In the genomic region with DNA sequence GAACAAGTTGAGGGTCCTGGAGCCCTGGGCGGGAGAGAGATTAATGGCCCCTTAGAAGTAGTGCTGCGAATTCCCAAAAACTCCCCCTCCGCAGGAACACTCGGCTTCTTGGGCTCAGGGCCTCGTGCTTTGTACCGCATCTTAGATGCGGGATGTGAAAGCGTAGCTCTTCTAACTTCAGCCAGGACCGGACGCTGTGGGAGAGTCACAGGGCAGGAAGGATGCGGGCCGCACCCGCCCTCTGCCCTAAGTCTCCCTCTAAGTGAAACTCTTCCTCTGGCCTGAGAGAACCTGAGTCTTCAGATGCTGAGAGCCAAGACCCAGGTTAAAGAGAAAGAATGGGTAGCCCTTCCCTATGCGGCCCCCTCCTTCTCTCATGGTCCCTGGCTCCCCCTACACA, we compare ENCODE assay signal across 8 mouse cellular contexts. TPM values are rescaled to one million over a fixed set of nuclear protein-coding genes. Genes with fewer than 3 reads are reported as not detected.
DNase-seq lines count a peak whose midpoint lies in the region; ATAC-seq lines count a peak whose summit lies in the region.

No protein-coding gene starts in this region.

- peak overlapping the region; percentile 86 for H3K27ac ChIP-seq in heart, embryonic 16.5 days (ENCODE audit: low read length)
- H3K27ac ChIP-seq in limb, embryonic 11.5 days (replicated peaks; ENCODE audit: low read depth, low read length), result peak overlapping the region; percentile 74
- H3K27ac ChIP-seq in midbrain, embryonic 15.5 days, result no peak overlapping the region

- DNase-seq in 3T3-L1 (ENCODE audit: low read depth, low spot score) (peak; percentile 46), NIH3T3 (ENCODE audit: low read depth) (peak; percentile 49)
- DNase-seq in limb, embryonic 11.5 days (ENCODE audit: low spot score), result no peak
- no peak for DNase-seq in layer of hippocampus, adult 18-20 months (ENCODE audit: low spot score in 2 of 2)
- DNase-seq in right cerebral cortex, adult 2 months (ENCODE audit: low spot score in 2 of 2), result no peak
- no peak for DNase-seq in cerebellum, postnatal 10 days

- peak overlapping the region; percentile 88 for H3K4me2 ChIP-seq in heart, embryonic 16.5 days (ENCODE audit: low read depth, low read length)
- H3K4me2 ChIP-seq in limb, embryonic 11.5 days (ENCODE audit: low read depth, severe bottlenecking), result peak overlapping the region; percentile 77
- peak overlapping the region; percentile 97 for H3K4me2 ChIP-seq in midbrain, embryonic 15.5 days

- H3K9me3 ChIP-seq in heart, embryonic 16.5 days (replicated peaks; ENCODE audit: control insufficient read depth, low read length), result no peaks in the 10 kb centered on the region
- no peaks in the 10 kb centered on the region for H3K9me3 ChIP-seq in limb, embryonic 11.5 days (ENCODE audit: control insufficient read depth, low read length)
- H3K9me3 ChIP-seq in midbrain, embryonic 15.5 days, result no peaks in the 10 kb centered on the region

- H3K36me3 ChIP-seq in heart, embryonic 16.5 days (ENCODE audit: control insufficient read depth, insufficient read depth), result peaks cover 6% of the 10 kb centered on the region; the same call in 1 of the 2 replicates
- peaks cover under 1% of the 10 kb centered on the region; the same call in 1 of the 2 replicates for H3K36me3 ChIP-seq in limb, embryonic 11.5 days (ENCODE audit: control insufficient read depth, insufficient read depth, low read length)
- H3K36me3 ChIP-seq in midbrain, embryonic 15.5 days (replicated peaks), result no peaks in the 10 kb centered on the region

- 13% methylated on average over 14 of the region's 14 CpGs for WGBS in heart, embryonic 16.5 days
- 2% methylated on average over 14 of the region's 14 CpGs for WGBS in limb, embryonic 11.5 days
- WGBS in midbrain, embryonic 15.5 days, result 7% methylated on average over 14 of the region's 14 CpGs

- peak overlapping the region; percentile 90 for H3K4me3 ChIP-seq in heart, embryonic 16.5 days (ENCODE audit: low read length)
- peak overlapping the region; percentile 82 for H3K4me3 ChIP-seq in limb, embryonic 11.5 days (ENCODE audit: low read depth, low read length)
- peak overlapping the region; percentile 76 for H3K4me3 ChIP-seq in midbrain, embryonic 15.5 days

- H3K4me1 ChIP-seq in heart, embryonic 16.5 days (ENCODE audit: control insufficient read depth, insufficient read depth, low read length), result peaks cover 27% of the 10 kb centered on the region
- H3K4me1 ChIP-seq in limb, embryonic 11.5 days (ENCODE audit: control insufficient read depth, insufficient read depth, low read length), result peaks cover 46% of the 10 kb centered on the region
- H3K4me1 ChIP-seq in midbrain, embryonic 15.5 days, result peaks cover 33% of the 10 kb centered on the region

- peak overlapping the region; percentile 94 for H3K9ac ChIP-seq in heart, embryonic 16.5 days (ENCODE audit: low read length)
- H3K9ac ChIP-seq in limb, embryonic 11.5 days (ENCODE audit: low read length), result peak overlapping the region; percentile 92
- H3K9ac ChIP-seq in midbrain, embryonic 15.5 days, result peak overlapping the region; percentile 68; the same call in 1 of the 2 replicates

- H3K27me3 ChIP-seq in heart, embryonic 16.5 days (ENCODE audit: control insufficient read depth, insufficient read depth, low read length), result peaks cover 11% of the 10 kb centered on the region
- no peaks in the 10 kb centered on the region for H3K27me3 ChIP-seq in limb, embryonic 11.5 days (ENCODE audit: control insufficient read depth, insufficient read depth, low read length)
- H3K27me3 ChIP-seq in midbrain, embryonic 15.5 days (replicated peaks), result no peaks in the 10 kb centered on the region; the same call in 1 of the 2 replicates

- no peak for ATAC-seq in heart, embryonic 16.5 days (replicated peaks; ENCODE audit: extremely low read depth, insufficient read depth, low FRiP score)
- ATAC-seq in limb, embryonic 11.5 days (ENCODE audit: insufficient number of reproducible peaks, low FRiP score, low TSS enrichment, low read depth), result no peak
- ATAC-seq in midbrain, embryonic 15.5 days (replicated peaks), result no peak

RNA-seq across cellular contexts. Expression of a gene that starts 1.0 kb away (rescaled TPM):
- polyA plus RNA-seq in heart, embryonic 16.5 days (2015; fragmentation: Nextera tagmentation; extraction: Ambion mirVana), result 3.1 and 3.4 TPM in 2 replicates
- 6.7 and 7.7 TPM in 2 replicates for polyA plus RNA-seq in limb, embryonic 11.5 days (2014; fragmentation: Nextera tagmentation; extraction: Ambion mirVana)
- 1.3 and 1.9 TPM in 2 replicates for polyA plus RNA-seq in midbrain, embryonic 15.5 days (2015; fragmentation: Nextera tagmentation; extraction: Ambion mirVana)
- 10 to 100 TPM; 75.9 to 86.7 TPM for total RNA-seq in layer of hippocampus, adult 18-20 months (2021)

RNA-seq across cellular contexts. Expression of a gene that starts 29.1 kb away (rescaled TPM):
- polyA plus RNA-seq in heart, embryonic 16.5 days (2015; fragmentation: Nextera tagmentation; extraction: Ambion mirVana), result 12.6 and 13.5 TPM in 2 replicates
- polyA plus RNA-seq in limb, embryonic 11.5 days (2014; fragmentation: Nextera tagmentation; extraction: Ambion mirVana), result 3.5 and 4.0 TPM in 2 replicates
- polyA plus RNA-seq in midbrain, embryonic 15.5 days (2015; fragmentation: Nextera tagmentation; extraction: Ambion mirVana), result 4.2 and 4.9 TPM in 2 replicates
- 100 to 1,000 TPM in 1 of 2 experiments, 10 to 100 TPM in 1; 87.1 to 105 TPM for total RNA-seq in layer of hippocampus, adult 18-20 months (2021)

RNA-seq across cellular contexts. Expression of a gene that starts 51.1 kb away (rescaled TPM):
- polyA plus RNA-seq in heart, embryonic 16.5 days (2015; fragmentation: Nextera tagmentation; extraction: Ambion mirVana), result 7.1 and 8.0 TPM in 2 replicates
- polyA plus RNA-seq in limb, embryonic 11.5 days (2014; fragmentation: Nextera tagmentation; extraction: Ambion mirVana), result 8.0 and 9.4 TPM in 2 replicates
- 23.3 and 24.9 TPM in 2 replicates for polyA plus RNA-seq in midbrain, embryonic 15.5 days (2015; fragmentation: Nextera tagmentation; extraction: Ambion mirVana)
- total RNA-seq in layer of hippocampus, adult 18-20 months (2021), result 10 to 100 TPM; 88.8 to 90.3 TPM

RNA-seq across cellular contexts. Expression of a gene that starts 59.1 kb away (rescaled TPM):
- polyA plus RNA-seq in heart, embryonic 16.5 days (2015; fragmentation: Nextera tagmentation; extraction: Ambion mirVana), result 64.5 and 68.9 TPM in 2 replicates
- 68.2 and 73.1 TPM in 2 replicates for polyA plus RNA-seq in limb, embryonic 11.5 days (2014; fragmentation: Nextera tagmentation; extraction: Ambion mirVana)
- polyA plus RNA-seq in midbrain, embryonic 15.5 days (2015; fragmentation: Nextera tagmentation; extraction: Ambion mirVana), result 83.9 and 84.3 TPM in 2 replicates
- 10 to 100 TPM; 53.2 to 57.5 TPM for total RNA-seq in layer of hippocampus, adult 18-20 months (2021)

Comparison
In these comparisons a context has a peak if more than half of its experiments do, and no peak if none do; other contexts are left out.
1. DNase-seq: peak in 3T3-L1 (single experiment) and NIH3T3 (single experiment); none in limb, embryonic 11.5 days (single experiment), layer of hippocampus, adult 18-20 months (0 of 2), right cerebral cortex, adult 2 months (0 of 2) and cerebellum, postnatal 10 days (0 of 2).
2. Peak in every context shown above with its lines, with median percentiles within 50 percentile points of each other: H3K4me2 ChIP-seq, H3K4me3 ChIP-seq and H3K9ac ChIP-seq.